Mouse (Mus musculus) liver, embryonic 14.5 days (tissue): ENCODE results near the gene Slc25a10.

Experiments
- CTCF ChIP-seq: IDR thresholded peaks from 2 replicates; pipeline ENCODE4 v1.5.1; 2016; ENCODE audit warnings: antibody characterized with exemption, low read depth, control low read depth
- EP300 ChIP-seq: IDR thresholded peaks from 2 replicates; pipeline ENCODE4 v1.6.1; 2016; ENCODE audit warnings: antibody characterized with exemption, low read depth

DNA sequence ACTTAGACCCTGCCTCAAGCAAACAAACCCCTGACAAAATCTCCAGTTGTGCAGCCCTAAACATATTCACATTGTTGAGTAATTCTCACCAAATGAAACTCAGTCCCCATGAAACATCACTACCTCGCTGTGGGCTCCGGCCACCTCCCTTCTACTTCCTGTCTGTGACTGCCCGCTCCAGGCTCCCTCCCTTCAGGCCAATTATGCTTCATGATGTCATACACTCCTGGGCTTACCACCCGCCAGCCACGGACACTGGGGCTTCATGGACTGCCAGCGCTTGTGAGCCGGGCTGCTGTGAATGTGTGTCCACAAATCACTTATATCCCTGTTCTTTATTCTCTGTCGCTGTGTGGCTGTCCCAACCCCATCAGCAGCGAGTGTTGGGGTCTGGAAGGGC, 28.1 kb downstream of the Slc25a10 start:
- TF ChIP-seq EP300 (no peak), CTCF (no peak)
